In genomic region chr17:40874701-40875100, GRCm38 (mm10) we compare ENCODE assay signal across 43 mouse cellular contexts. TPM values are rescaled to one million over a fixed set of nuclear protein-coding genes. Genes with fewer than 3 reads are reported as not detected.
"Had no signal": no experiment of that assay in that cellular context is flagged by ENCODE, and none has a peak within 500 bp of the region (broad histone marks: within the 10 kb centered on the region; RNA-seq: fewer than 3 reads in every experiment).

No protein-coding gene starts in this region.

- H3K36me3 ChIP-seq: heart, embryonic 15.5 days; hindbrain, embryonic 13.5 days; hindbrain, embryonic 15.5 days; kidney, embryonic 15.5 days; limb, embryonic 13.5 days; limb, embryonic 15.5 days; liver, embryonic 12.5 days had no signal

- H3K9ac ChIP-seq: heart, embryonic 13.5 days; heart, embryonic 15.5 days; hindbrain, embryonic 13.5 days; hindbrain, embryonic 15.5 days; kidney, embryonic 15.5 days; limb, embryonic 13.5 days; limb, embryonic 15.5 days; liver, embryonic 12.5 days; liver, embryonic 14.5 days had no signal

- H3K27ac ChIP-seq: heart, adult 2 months; heart, embryonic 13.5 days; heart, embryonic 15.5 days; hindbrain, embryonic 13.5 days; hindbrain, embryonic 15.5 days; hindbrain, postnatal 0 days; kidney, embryonic 15.5 days; kidney, postnatal 0 days; limb, embryonic 13.5 days; limb, embryonic 15.5 days; liver, embryonic 12.5 days; liver, embryonic 14.5 days had no signal

- ATAC-seq: hindbrain, postnatal 0 days; liver, embryonic 12.5 days had no signal

- H3K9me3 ChIP-seq: heart, embryonic 13.5 days; heart, embryonic 15.5 days; hindbrain, embryonic 13.5 days; hindbrain, embryonic 15.5 days; kidney, embryonic 15.5 days; limb, embryonic 13.5 days; limb, embryonic 15.5 days; liver, embryonic 12.5 days had no signal

- H3K4me3 ChIP-seq: heart, adult 2 months; heart, embryonic 13.5 days; heart, embryonic 15.5 days; hindbrain, embryonic 13.5 days; hindbrain, embryonic 15.5 days; kidney, embryonic 15.5 days; limb, embryonic 13.5 days; limb, embryonic 15.5 days; liver, embryonic 12.5 days had no signal

- DNase-seq: gastrocnemius, postnatal 14 days; gastrocnemius, postnatal 36 days; heart, adult 11 months; heart, adult 2 months; heart, postnatal 14 days; heart, postnatal 36 days; kidney, adult 11 months; kidney, adult 2 months; kidney, adult 9 months; kidney, postnatal 14 days; kidney, postnatal 36 days; layer of hippocampus, adult 9-11 months; layer of hippocampus, postnatal 36 days; left cerebral cortex, postnatal 4 days had no signal

- H3K4me2 ChIP-seq: heart, embryonic 11.5 days; heart, embryonic 13.5 days; heart, embryonic 15.5 days; hindbrain, embryonic 13.5 days; hindbrain, embryonic 15.5 days; kidney, embryonic 15.5 days; limb, embryonic 13.5 days; limb, embryonic 15.5 days; liver, embryonic 12.5 days had no signal

- H3K27me3 ChIP-seq: heart, embryonic 13.5 days; heart, embryonic 15.5 days; hindbrain, embryonic 13.5 days; hindbrain, embryonic 15.5 days; kidney, embryonic 15.5 days; limb, embryonic 13.5 days; limb, embryonic 15.5 days; liver, embryonic 12.5 days had no signal

RNA-seq across cellular contexts. Expression of gene 9130008F23Rik, which starts 5.7 kb away (rescaled TPM):
- total RNA-seq: layer of hippocampus, adult 18-20 months; left cerebral cortex, adult 18-20 months; left cerebral cortex, postnatal 25 days had no signal

RNA-seq across cellular contexts. Expression of gene Glyatl3, which starts 39.4 kb away (rescaled TPM):
- total RNA-seq: gastrocnemius, adult 18-20 months; gastrocnemius, adult 8-10 months; gastrocnemius, postnatal 14 days; gastrocnemius, postnatal 36 days; heart, adult 2 months; heart, postnatal 14 days; heart, postnatal 36 days; hematopoietic stem cell, adult 5-6 weeks; hindbrain, postnatal 0 days; layer of hippocampus, adult 18-20 months; layer of hippocampus, adult 8-10 months; layer of hippocampus, postnatal 14 days; layer of hippocampus, postnatal 36 days; left cerebral cortex, adult 18-20 months; left cerebral cortex, adult 8-10 months; left cerebral cortex, postnatal 10 days; left cerebral cortex, postnatal 25 days; left cerebral cortex, postnatal 4 days; liver, adult 2 months had no signal
- polyA plus RNA-seq: gonadal fat pad, adult 2 months; heart, adult 2 months; heart, embryonic 11.5 days; heart, embryonic 13.5 days; heart, embryonic 15.5 days; heart, postnatal 0 days; hindbrain, embryonic 11.5 days; hindbrain, embryonic 13.5 days; hindbrain, embryonic 15.5 days; hindbrain, postnatal 0 days; intestine, embryonic 14.5 days; kidney, adult 2 months; kidney, embryonic 15.5 days; kidney, postnatal 0 days; large intestine, adult 2 months; limb, embryonic 11.5 days; limb, embryonic 13.5 days; limb, embryonic 15.5 days; liver, adult 2 months; liver, embryonic 12.5 days had no signal
